Mouse (Mus musculus): ENCODE measurements at regions not wholly inside any gene's neighbourhood (a gene's known extent, or its start where the extent isn't known, plus 50 kb on each side); places are given as distances from the start of the nearest gene placed in this dataset.

DNA sequence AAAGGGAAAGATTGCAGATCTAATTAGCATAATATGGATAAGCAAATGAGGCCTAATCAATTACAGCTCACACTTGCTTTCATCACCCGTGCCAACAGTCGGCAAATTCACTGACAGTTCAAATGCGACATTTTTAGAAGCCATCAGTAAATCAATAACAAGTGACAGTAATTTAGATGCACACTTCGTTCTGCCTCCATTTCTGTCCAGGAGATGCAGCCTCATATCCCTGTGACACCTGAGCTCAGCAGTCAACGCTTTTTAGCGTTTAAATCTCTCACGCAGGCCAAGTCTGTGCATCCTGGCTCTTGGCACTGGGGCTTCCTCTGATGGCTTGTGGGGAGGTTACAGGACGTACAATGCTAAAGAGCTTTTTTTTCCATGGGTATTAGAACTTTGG is 218.0 kb downstream of the Nuf2 start:
- Histone ChIP-seq H3K27me3 (ENCODE audit: control insufficient read depth, insufficient read depth, low read length) (no peaks in the 10 kb centered on the region), H3K27ac (replicated peaks; ENCODE audit: insufficient read depth, low read depth, low read length) (no peak overlapping the region), H3K9ac (ENCODE audit: low read depth, low read length) (no peak overlapping the region), H3K79me2 (ENCODE audit: control insufficient read depth, insufficient read depth, low read length) (no peaks in the 10 kb centered on the region), H3K4me3 (ENCODE audit: insufficient read depth, low read depth, low read length) (no peak overlapping the region), H3K4me1 (ENCODE audit: control insufficient read depth, insufficient read depth, low read length) (no peaks in the 10 kb centered on the region), H3K36me3 (ENCODE audit: control insufficient read depth, insufficient read depth, low read length) (no peaks in the 10 kb centered on the region)
- 81% methylated on average over 8 of the region's 8 CpGs for WGBS
- TF ChIP-seq CTCF (IDR thresholded peaks at IDR 0.05; ENCODE audit: low read depth, low read length), result no peak
- no peak for TF ChIP-seq POLR2A (IDR thresholded peaks at IDR 0.05; ENCODE audit: extremely low read depth, insufficient read depth, low read length)
- no peak for DNase-seq (ENCODE audit: extremely low read depth, low read depth, low spot score)

DNA sequence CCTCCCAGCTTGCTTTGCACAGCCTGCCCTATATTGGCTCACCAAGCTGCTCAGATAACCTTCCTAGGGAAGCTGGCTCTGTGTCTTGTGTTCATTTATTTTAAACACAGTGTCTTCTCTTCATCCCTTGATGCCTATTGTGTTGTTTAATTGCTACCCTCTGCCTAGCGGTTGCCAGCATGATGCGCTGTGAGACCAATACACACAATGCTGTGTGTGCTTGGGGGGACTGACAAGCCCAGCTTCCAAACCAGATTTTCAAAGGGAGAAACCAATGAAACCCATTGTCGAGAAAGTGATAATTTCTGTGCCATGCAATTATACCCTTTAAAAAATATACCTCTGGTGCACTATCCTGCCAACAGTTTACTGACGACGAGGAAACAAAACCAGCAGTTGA is 247.8 kb downstream of the Nuf2 start:
- TF ChIP-seq CTCF (IDR thresholded peaks at IDR 0.05; ENCODE audit: low read depth, low read length), result no peak
- TF ChIP-seq POLR2A (IDR thresholded peaks at IDR 0.05; ENCODE audit: extremely low read depth, insufficient read depth, low read length), result no peak
- Histone ChIP-seq H3K27ac (replicated peaks; ENCODE audit: insufficient read depth, low read depth, low read length) (no peak overlapping the region), H3K4me3 (ENCODE audit: insufficient read depth, low read depth, low read length) (no peak overlapping the region), H3K27me3 (ENCODE audit: control insufficient read depth, insufficient read depth, low read length) (no peaks in the 10 kb centered on the region), H3K4me1 (ENCODE audit: control insufficient read depth, insufficient read depth, low read length) (no peaks in the 10 kb centered on the region), H3K79me2 (ENCODE audit: control insufficient read depth, insufficient read depth, low read length) (no peaks in the 10 kb centered on the region), H3K36me3 (ENCODE audit: control insufficient read depth, insufficient read depth, low read length) (no peaks in the 10 kb centered on the region), H3K9ac (ENCODE audit: low read depth, low read length) (no peak overlapping the region)
- 94% methylated on average over 5 of the region's 5 CpGs for WGBS
- no peak for DNase-seq (ENCODE audit: extremely low read depth, low read depth, low spot score)

DNA sequence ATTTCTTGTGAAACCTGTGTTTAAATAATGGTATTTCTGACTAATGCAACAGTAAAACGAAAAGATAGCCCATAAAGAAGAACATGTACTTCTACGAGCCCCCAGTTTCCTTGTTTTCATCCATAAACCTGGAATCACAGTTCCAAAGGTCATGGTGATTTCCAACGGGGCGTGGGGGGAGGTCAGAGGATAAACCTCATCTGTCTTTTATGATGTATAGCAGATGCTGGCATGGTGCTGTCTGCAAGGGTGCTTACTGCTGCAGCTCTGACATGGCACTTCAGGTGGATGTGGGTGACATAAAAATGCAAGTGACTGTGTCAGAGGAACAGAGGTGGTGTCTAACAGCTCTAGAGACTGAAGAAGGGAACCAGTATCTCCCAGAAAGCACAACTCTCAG is 260.5 kb downstream of the Nuf2 start:
- DNase-seq (ENCODE audit: extremely low read depth, low read depth, low spot score), result no peak
- no peaks in the 10 kb centered on the region for H3K36me3 ChIP-seq (ENCODE audit: control insufficient read depth, insufficient read depth, low read length)
- peaks cover 2% of the 10 kb centered on the region; the same call in 1 of the 2 replicates for H3K27me3 ChIP-seq (ENCODE audit: control insufficient read depth, insufficient read depth, low read length)
- WGBS, result 63% methylated on average over 4 of the region's 4 CpGs
- no peaks in the 10 kb centered on the region for H3K79me2 ChIP-seq (ENCODE audit: control insufficient read depth, insufficient read depth, low read length)
- TF ChIP-seq POLR2A (IDR thresholded peaks at IDR 0.05; ENCODE audit: extremely low read depth, insufficient read depth, low read length) (no peak), CTCF (IDR thresholded peaks at IDR 0.05; ENCODE audit: low read depth, low read length) (no peak)
- H3K4me3 ChIP-seq (ENCODE audit: insufficient read depth, low read depth, low read length), result no peak overlapping the region
- no peak overlapping the region for H3K9ac ChIP-seq (ENCODE audit: low read depth, low read length)
- H3K27ac ChIP-seq (replicated peaks; ENCODE audit: insufficient read depth, low read depth, low read length), result no peak overlapping the region
- peaks cover 2% of the 10 kb centered on the region; the same call in 1 of the 2 replicates for H3K4me1 ChIP-seq (ENCODE audit: control insufficient read depth, insufficient read depth, low read length)

DNA sequence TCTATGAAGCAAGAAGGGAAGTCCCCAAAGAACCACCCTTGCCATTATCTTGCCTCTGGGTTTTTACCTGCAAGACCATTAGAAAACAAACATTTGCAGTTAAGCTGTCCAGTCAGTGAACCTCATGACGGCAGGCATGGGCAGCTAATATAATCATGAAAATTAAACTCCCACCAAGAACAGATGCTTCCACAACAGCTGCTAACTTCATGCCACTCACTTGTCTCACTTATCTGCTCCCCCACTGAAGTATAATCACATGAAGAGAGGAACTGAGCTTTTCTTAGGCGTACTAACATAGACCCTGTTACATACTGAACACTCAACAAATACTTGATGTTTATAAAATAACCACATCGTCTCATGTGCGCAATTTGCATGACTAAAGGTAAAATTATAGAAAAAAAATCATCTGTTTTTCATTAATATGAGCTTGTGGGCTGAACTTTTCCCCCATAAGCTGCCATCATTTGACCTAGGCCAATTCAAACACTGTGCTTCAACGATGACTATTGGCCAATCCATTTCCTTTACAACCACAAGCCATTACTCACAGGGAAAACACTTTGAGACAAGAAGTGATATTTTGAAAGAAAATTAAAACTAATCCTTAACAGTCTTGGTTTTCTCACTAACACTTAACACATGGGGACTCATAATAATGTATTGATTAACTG is 267.1 kb downstream of the Nuf2 start:
- Histone ChIP-seq H3K9ac (ENCODE audit: low read depth, low read length) (no peak overlapping the region), H3K4me3 (ENCODE audit: insufficient read depth, low read depth, low read length) (no peak overlapping the region), H3K27me3 (ENCODE audit: control insufficient read depth, insufficient read depth, low read length) (no peaks in the 10 kb centered on the region), H3K4me1 (ENCODE audit: control insufficient read depth, insufficient read depth, low read length) (peaks cover 2% of the 10 kb centered on the region; the same call in 1 of the 2 replicates), H3K27ac (replicated peaks; ENCODE audit: insufficient read depth, low read depth, low read length) (no peak overlapping the region), H3K79me2 (ENCODE audit: control insufficient read depth, insufficient read depth, low read length) (no peaks in the 10 kb centered on the region), H3K36me3 (ENCODE audit: control insufficient read depth, insufficient read depth, low read length) (no peaks in the 10 kb centered on the region)
- no peak for TF ChIP-seq POLR2A (IDR thresholded peaks at IDR 0.05; ENCODE audit: extremely low read depth, insufficient read depth, low read length)
- TF ChIP-seq CTCF (IDR thresholded peaks at IDR 0.05; ENCODE audit: low read depth, low read length), result no peak
- 81% methylated on average over 5 of the region's 5 CpGs for WGBS
- DNase-seq (ENCODE audit: extremely low read depth, low read depth, low spot score), result no peak

DNA sequence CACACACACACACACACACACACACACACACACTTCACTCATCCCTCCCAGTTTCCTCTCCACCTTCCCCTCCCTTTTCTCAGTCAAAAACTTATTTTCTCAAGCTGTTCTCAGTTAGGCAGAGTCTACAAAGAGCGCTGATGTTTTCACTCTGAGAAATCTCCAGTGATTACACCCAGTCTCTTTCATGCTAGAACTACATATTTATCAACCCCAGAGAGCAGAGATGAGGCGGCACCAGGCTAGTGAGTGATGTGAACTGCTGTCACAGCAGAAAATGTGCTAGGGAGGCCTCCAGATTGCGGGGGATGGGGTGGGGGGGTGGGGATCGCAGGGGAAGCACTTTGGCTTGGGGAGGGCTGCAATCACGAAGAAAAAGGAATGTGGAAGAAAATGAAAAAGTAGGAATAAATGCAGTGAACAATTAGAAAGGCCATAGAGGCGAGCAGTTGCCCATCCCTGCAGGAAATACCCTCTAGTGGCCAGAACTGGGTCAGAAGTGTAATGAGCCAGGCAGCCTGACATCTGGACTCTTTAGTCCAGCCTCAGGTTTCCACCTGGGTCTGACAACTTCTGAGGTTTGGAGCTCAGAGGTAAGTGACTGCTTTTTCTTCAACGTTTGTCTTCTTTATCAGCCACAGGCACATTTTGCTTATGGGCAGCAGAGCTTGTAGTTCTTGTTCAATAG is 276.9 kb downstream of the Nuf2 start:
- TF ChIP-seq CTCF (IDR thresholded peaks at IDR 0.05; ENCODE audit: low read depth, low read length) (no peak), POLR2A (IDR thresholded peaks at IDR 0.05; ENCODE audit: extremely low read depth, insufficient read depth, low read length) (no peak)
- DNase-seq (ENCODE audit: extremely low read depth, low read depth, low spot score), result no peak
- H3K4me3 ChIP-seq (ENCODE audit: insufficient read depth, low read depth, low read length), result no peak overlapping the region
- no peaks in the 10 kb centered on the region for H3K36me3 ChIP-seq (ENCODE audit: control insufficient read depth, insufficient read depth, low read length)
- no peak overlapping the region for H3K9ac ChIP-seq (ENCODE audit: low read depth, low read length)
- no peaks in the 10 kb centered on the region for H3K79me2 ChIP-seq (ENCODE audit: control insufficient read depth, insufficient read depth, low read length)
- H3K27ac ChIP-seq (replicated peaks; ENCODE audit: insufficient read depth, low read depth, low read length), result no peak overlapping the region
- 51% methylated on average over 7 of the region's 7 CpGs for WGBS
- H3K27me3 ChIP-seq (ENCODE audit: control insufficient read depth, insufficient read depth, low read length), result no peaks in the 10 kb centered on the region
- no peaks in the 10 kb centered on the region for H3K4me1 ChIP-seq (ENCODE audit: control insufficient read depth, insufficient read depth, low read length)

DNA sequence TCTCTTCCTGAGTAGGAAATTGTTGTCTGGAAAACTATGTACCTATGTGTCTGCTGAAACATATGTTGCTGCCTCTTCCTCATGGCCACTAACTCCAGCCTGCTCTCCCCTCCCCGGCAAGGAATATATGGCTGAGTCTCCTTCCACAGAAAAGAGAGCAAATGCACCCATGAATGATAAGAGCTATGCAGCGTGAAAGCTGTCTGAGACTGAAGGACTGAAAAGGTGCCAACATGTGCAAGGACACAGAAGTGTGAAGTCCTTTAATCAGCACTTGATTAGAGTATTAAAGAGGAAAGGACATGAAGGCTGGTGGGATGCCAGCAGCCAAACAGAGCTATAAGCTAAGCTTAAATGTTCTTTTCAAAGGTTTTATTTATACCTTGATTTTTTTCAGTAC is 279.1 kb downstream of the Nuf2 start:
- DNase-seq (ENCODE audit: extremely low read depth, low read depth, low spot score), result no peak
- Histone ChIP-seq H3K79me2 (ENCODE audit: control insufficient read depth, insufficient read depth, low read length) (no peaks in the 10 kb centered on the region), H3K4me1 (ENCODE audit: control insufficient read depth, insufficient read depth, low read length) (no peaks in the 10 kb centered on the region), H3K27me3 (ENCODE audit: control insufficient read depth, insufficient read depth, low read length) (no peaks in the 10 kb centered on the region), H3K27ac (replicated peaks; ENCODE audit: insufficient read depth, low read depth, low read length) (no peak overlapping the region), H3K4me3 (ENCODE audit: insufficient read depth, low read depth, low read length) (no peak overlapping the region), H3K36me3 (ENCODE audit: control insufficient read depth, insufficient read depth, low read length) (no peaks in the 10 kb centered on the region), H3K9ac (ENCODE audit: low read depth, low read length) (no peak overlapping the region)
- no peak for TF ChIP-seq POLR2A (IDR thresholded peaks at IDR 0.05; ENCODE audit: extremely low read depth, insufficient read depth, low read length)
- no peak for TF ChIP-seq CTCF (IDR thresholded peaks at IDR 0.05; ENCODE audit: low read depth, low read length)
- WGBS, result 49% methylated on average over 2 of the region's 2 CpGs

Measured in liver, adult 2 months (tissue).